Mouse (Mus musculus): ENCODE measurements around the gene Pp2d1. TPM values are rescaled to one million over a fixed set of nuclear protein-coding genes. Genes with fewer than 3 reads are reported as not detected.

The Pp2d1 gene
- polyA plus RNA-seq, 1 experiment: not detected

DNA sequence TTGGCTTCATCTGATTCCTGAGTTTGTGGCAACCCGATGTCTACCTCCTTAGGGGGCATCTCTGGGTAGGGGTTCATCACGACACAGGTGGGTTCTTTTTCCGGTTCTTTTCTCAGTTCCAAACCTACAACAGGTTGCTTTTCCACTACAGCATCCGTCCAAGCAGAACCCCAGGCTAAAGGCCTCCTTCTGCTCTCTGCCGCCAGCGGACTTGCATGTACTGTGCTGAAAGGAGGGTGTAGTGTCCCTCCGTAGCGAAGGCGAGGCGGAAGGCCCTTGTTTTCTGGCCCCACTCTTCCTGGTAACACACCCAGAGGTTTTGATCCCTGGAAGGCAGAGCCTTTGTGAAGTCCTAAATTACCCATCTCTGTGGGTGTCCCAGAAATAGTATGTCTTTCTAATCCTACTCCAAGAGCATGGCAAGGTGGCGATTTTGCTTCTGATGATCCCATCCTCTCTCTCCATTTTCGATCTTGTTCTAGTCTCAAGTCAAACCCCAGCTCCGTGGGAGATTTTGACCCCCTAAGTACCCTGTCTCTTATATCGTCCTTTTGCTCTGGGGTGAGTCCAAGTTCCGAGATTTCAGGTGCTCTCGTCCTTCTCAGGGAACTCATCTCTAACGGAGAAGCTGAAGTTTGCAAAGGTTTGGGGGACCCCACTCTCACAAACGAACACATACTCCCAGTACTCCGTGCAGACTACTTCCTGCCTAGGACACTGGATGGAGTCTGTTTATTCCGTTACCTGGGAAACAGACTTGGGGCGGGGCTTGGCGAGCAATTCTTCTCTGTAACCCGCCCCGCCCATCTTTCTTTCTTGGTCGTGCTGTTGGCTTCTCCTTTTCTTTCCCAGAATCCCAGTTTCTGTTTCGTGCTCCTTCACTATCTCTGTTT lies 76.4 kb downstream of the Pp2d1 start, which contains the start of gene Efhb:
Gene Efhb, minus strand, starts transcription at position 719 of the 893 bp plus-strand sequence.
- Histone ChIP-seq H3K27ac (ENCODE audit: insufficient read depth, low read length) (no peak within 1 kb of the TSS), H3K36me3 (ENCODE audit: control insufficient read depth, insufficient read depth, low read length, poor library complexity, severe bottlenecking) (no peaks in the 10 kb centered on the region), H3K27me3 (ENCODE audit: control insufficient read depth, insufficient read depth, low read length, poor library complexity, severe bottlenecking) (no peaks in the 10 kb centered on the region), H3K4me1 (ENCODE audit: control insufficient read depth, insufficient read depth, low read length) (peaks cover 5% of the 10 kb centered on the region), H3K9ac (ENCODE audit: low read depth, poor library complexity, severe bottlenecking) (peak within 1 kb of the TSS; percentile 62), H3K9me3 (replicated peaks; ENCODE audit: control insufficient read depth, insufficient read depth, low read length, poor library complexity, severe bottlenecking) (peaks cover 6% of the 10 kb centered on the region), H3K4me3 (ENCODE audit: low read depth, low read length) (peak within 1 kb of the TSS; percentile 38)
- TF ChIP-seq EP300 (IDR thresholded peaks at IDR 0.05; ENCODE audit: insufficient read depth, low read depth, low read length) (no peak), POLR2A (IDR thresholded peaks at IDR 0.05; ENCODE audit: insufficient read depth, low read length) (no peak), CTCF (IDR thresholded peaks at IDR 0.05; ENCODE audit: low read depth, low read length) (no peak)

Other genes with a start within 250 kb of the Pp2d1 start
- 1.7 and 2.1 TPM in 2 replicates for gene Efhb, start 76.1 kb downstream of the Pp2d1 start, polyA plus RNA-seq (2011; ENCODE audit: insufficient read depth, insufficient read length, low read depth, missing spikeins)
- gene Rab5a, start 60.2 kb downstream of the Pp2d1 start, polyA plus RNA-seq (2011; ENCODE audit: insufficient read depth, insufficient read length, low read depth, missing spikeins): 90.7 and 92.3 TPM in 2 replicates
- gene Kat2b, start 27.4 kb upstream of the Pp2d1 start, polyA plus RNA-seq (2011; ENCODE audit: insufficient read depth, insufficient read length, low read depth, missing spikeins): 15.9 and 25.9 TPM in 2 replicates
- gene Sgo1, start 149.9 kb upstream of the Pp2d1 start, polyA plus RNA-seq (2011; ENCODE audit: insufficient read depth, insufficient read length, low read depth, missing spikeins): 70.5 and 71.5 TPM in 2 replicates

Measured in ES-Bruce4 (cell line).